ENCODE assay signal across 8 mouse cellular contexts in genomic region chr2:32582830-32583799, GRCm38 (mm10). TPM values are rescaled to one million over a fixed set of nuclear protein-coding genes. Genes with fewer than 3 reads are reported as not detected.
DNase-seq lines count a peak whose midpoint lies in the region; ATAC-seq and TF ChIP-seq lines count a peak whose summit lies in the region.

No protein-coding gene starts in this region.

- no peak overlapping the region for H3K27ac ChIP-seq in lung, embryonic 15.5 days
- no peak overlapping the region for H3K27ac ChIP-seq in olfactory bulb, adult 2 months (ENCODE audit: insufficient read depth, low read depth, low read length)

- H3K4me1 ChIP-seq in lung, embryonic 15.5 days = peaks cover 16% of the 10 kb centered on the region
- H3K4me1 ChIP-seq in olfactory bulb, adult 2 months (ENCODE audit: control insufficient read depth, insufficient read depth, low read length) = peaks cover 13% of the 10 kb centered on the region

- H3K9me3 ChIP-seq in lung, embryonic 15.5 days = no peaks in the 10 kb centered on the region

- H3K4me3 ChIP-seq in lung, embryonic 15.5 days = peak overlapping the region; percentile 25
- H3K4me3 ChIP-seq in olfactory bulb, adult 2 months (ENCODE audit: insufficient read depth, low read depth, low read length) = peak overlapping the region; percentile 29

- H3K36me3 ChIP-seq in lung, embryonic 15.5 days = no peaks in the 10 kb centered on the region

- 0 out of 2 replicates have a peak overlapping the region, but pooled peaks have one; percentile 27 for H3K9ac ChIP-seq in lung, embryonic 15.5 days

- WGBS in lung, embryonic 15.5 days = 9% methylated on average over 37 of the region's 37 CpGs
- 14% methylated on average over 37 of the region's 37 CpGs for WGBS in olfactory bulb, adult 2 months

- TF ChIP-seq CTCF in olfactory bulb, adult 2 months (IDR thresholded peaks at IDR 0.05; ENCODE audit: insufficient read depth, low read depth, low read length) = peak; percentile 55

- H3K4me2 ChIP-seq in lung, embryonic 15.5 days = peak overlapping the region; percentile 63

- peak; percentile 44; the same call in 1 of the 2 replicates for ATAC-seq in frontal cortex, adult (ENCODE audit: low TSS enrichment)
- ATAC-seq in hematopoietic stem cell, adult 5-6 weeks (replicated peaks in 1 of 2; ENCODE audit: insufficient read depth in 1 of 2, low FRiP score in 2 of 2, low TSS enrichment in 1 of 2, low read depth in 1 of 2, poor library complexity in 2 of 2, severe bottlenecking in 2 of 2) = peak; percentile 73 to 81
- peak; percentile 32 for ATAC-seq in lung, embryonic 15.5 days (ENCODE audit: borderline replicate concordance, extremely low read depth, low FRiP score, low TSS enrichment)

- peak; percentile 90 for DNase-seq in NIH3T3 (ENCODE audit: low read depth)
- DNase-seq in cerebellum, adult 9-11 months = peak; percentile 86
- DNase-seq in layer of hippocampus, adult 8-10 months (ENCODE audit: low spot score in 2 of 2) = peak; percentile 83 to 89
- DNase-seq in thymus, postnatal 10 days (ENCODE audit: low spot score in 2 of 2) = peak; percentile 68 to 85

- H3K27me3 ChIP-seq in lung, embryonic 15.5 days = peaks cover 21% of the 10 kb centered on the region

- no peak for TF ChIP-seq POLR2A in olfactory bulb, adult 2 months (IDR thresholded peaks at IDR 0.05; ENCODE audit: insufficient read depth, low read depth, low read length)

RNA-seq across cellular contexts. Expression of gene St6galnac4, which starts 3.8 kb away (rescaled TPM):
- total RNA-seq in hematopoietic stem cell, adult 5-6 weeks (2017) = 17.5 and 26.0 TPM in 2 replicates
- total RNA-seq in layer of hippocampus, adult 8-10 months (2022) = 10 to 100 TPM; 36.1 to 48.6 (median 40.3) TPM
- 25.9 and 26.1 TPM in 2 replicates for polyA plus RNA-seq in lung, embryonic 15.5 days (2015; fragmentation: Nextera tagmentation; extraction: Ambion mirVana)
- not detected in 2 replicates for polyA plus RNA-seq in olfactory bulb, adult 2 months (2012; ENCODE audit: insufficient read depth, insufficient read length, low replicate concordance, missing spikeins)

RNA-seq across cellular contexts. Expression of gene 9430097D07Rik, which starts 7.6 kb away (rescaled TPM):
- total RNA-seq in hematopoietic stem cell, adult 5-6 weeks (2017) = not detected in 2 replicates
- total RNA-seq in layer of hippocampus, adult 8-10 months (2022) = under 1 TPM; 0.23 to 0.74 (median 0.40) TPM
- 0.29 TPM in 1 of 2 replicates, not detected in the other for polyA plus RNA-seq in lung, embryonic 15.5 days (2015; fragmentation: Nextera tagmentation; extraction: Ambion mirVana)
- not detected in 2 replicates for polyA plus RNA-seq in olfactory bulb, adult 2 months (2012; ENCODE audit: insufficient read depth, insufficient read length, low replicate concordance, missing spikeins)

RNA-seq across cellular contexts. Expression of gene Pip5kl1, which starts 8.5 kb away (rescaled TPM):
- total RNA-seq in hematopoietic stem cell, adult 5-6 weeks (2017) = not detected in 2 replicates
- total RNA-seq in layer of hippocampus, adult 8-10 months (2022) = 1 to 10 TPM; 4.0 to 5.2 (median 4.5) TPM
- 0.30 and 0.39 TPM in 2 replicates for polyA plus RNA-seq in lung, embryonic 15.5 days (2015; fragmentation: Nextera tagmentation; extraction: Ambion mirVana)
- not detected in 2 replicates for polyA plus RNA-seq in olfactory bulb, adult 2 months (2012; ENCODE audit: insufficient read depth, insufficient read length, low replicate concordance, missing spikeins)

RNA-seq across cellular contexts. Expression of gene Dpm2, which starts 12.5 kb away (rescaled TPM):
- total RNA-seq in hematopoietic stem cell, adult 5-6 weeks (2017) = 35.6 and 43.0 TPM in 2 replicates
- 10 to 100 TPM; 73.1 to 87.1 (median 74.8) TPM for total RNA-seq in layer of hippocampus, adult 8-10 months (2022)
- polyA plus RNA-seq in lung, embryonic 15.5 days (2015; fragmentation: Nextera tagmentation; extraction: Ambion mirVana) = 101 and 107 TPM in 2 replicates
- not detected in 2 replicates for polyA plus RNA-seq in olfactory bulb, adult 2 months (2012; ENCODE audit: insufficient read depth, insufficient read length, low replicate concordance, missing spikeins)

RNA-seq across cellular contexts. Expression of gene St6galnac6, which starts 16.4 kb away (rescaled TPM):
- total RNA-seq in hematopoietic stem cell, adult 5-6 weeks (2017) = 13.3 TPM in 2 replicates
- 100 to 1,000 TPM; 110 to 144 (median 116) TPM for total RNA-seq in layer of hippocampus, adult 8-10 months (2022)
- polyA plus RNA-seq in lung, embryonic 15.5 days (2015; fragmentation: Nextera tagmentation; extraction: Ambion mirVana) = 25.0 and 26.2 TPM in 2 replicates
- not detected in 2 replicates for polyA plus RNA-seq in olfactory bulb, adult 2 months (2012; ENCODE audit: insufficient read depth, insufficient read length, low replicate concordance, missing spikeins)
